Mouse (Mus musculus) CH12.LX (cell line): ENCODE results near the gene Gm44965. TPM values are rescaled to one million over a fixed set of nuclear protein-coding genes. Genes with fewer than 3 reads are reported as not detected.

Experiments
- DNase-seq: peaks from one replicate; pipeline ENCODE4 v3.0.0-alpha.2; 2013; ENCODE audit errors: extremely low read depth
- H3K27ac ChIP-seq: 2 replicates; pipeline ENCODE4 v1.5.1; 2012; ENCODE audit warnings: low read depth, mild to moderate bottlenecking, control low read depth, moderate library complexity; ENCODE audit not compliant: insufficient read depth
- H3K27me3 ChIP-seq: replicated peaks from 2 replicates; pipeline ENCODE3; 2012; ENCODE audit warnings: inconsistent platforms
- H3K36me3 ChIP-seq, 2 experiments: replicated peaks in 1 of 2; 2 replicates each; pipeline versions ENCODE3 to v1.6.1; 2012; ENCODE audit warnings: inconsistent platforms in 1 of 2, low read length in 1 of 2, mild to moderate bottlenecking in 1 of 2, mixed read lengths in 1 of 2, moderate library complexity in 1 of 2; ENCODE audit not compliant: control insufficient read depth in 1 of 2, insufficient read depth in 1 of 2
- H3K4me1 ChIP-seq, 2 experiments: 2 replicates each; pipeline ENCODE4 v1.6.1; 2012; ENCODE audit warnings: inconsistent platforms in 1 of 2, moderate library complexity in 1 of 2; ENCODE audit not compliant: insufficient read depth in 2 of 2, control insufficient read depth in 1 of 2
- H3K4me2 ChIP-seq: 2 replicates; pipeline ENCODE4 v1.6.1; 2012; ENCODE audit warnings: low read depth, mild to moderate bottlenecking, control low read depth; ENCODE audit not compliant: poor library complexity, insufficient read depth, severe bottlenecking
- H3K4me3 ChIP-seq, 3 experiments: fragments of 150-350 bp in 1 of 3; sonication (generic) in 1 of 3; replicated peaks in 1 of 3; 2 replicates each; pipeline versions ENCODE3 to v1.5.1; 2011 to 2012; ENCODE audit warnings: low read depth in 2 of 3, low read length in 2 of 3, mild to moderate bottlenecking in 2 of 3, moderate library complexity in 2 of 3, control low read depth in 1 of 3, improper control_type of control experiment in 1 of 3, inconsistent platforms in 1 of 3, mixed read lengths in 1 of 3; ENCODE audit not compliant: poor library complexity in 1 of 3
- H3K79me2 ChIP-seq: replicated peaks from 2 replicates; pipeline ENCODE4 v1.6.1; 2012; ENCODE audit warnings: mild to moderate bottlenecking, moderate library complexity; ENCODE audit not compliant: control insufficient read depth, poor library complexity, insufficient read depth, severe bottlenecking; ENCODE audit errors: extremely low read depth
- H3K9ac ChIP-seq: 2 replicates; pipeline ENCODE4 v1.6.1; 2012; ENCODE audit warnings: low read depth, mild to moderate bottlenecking, control low read depth, moderate library complexity; ENCODE audit not compliant: insufficient read depth
- H3K9me3 ChIP-seq: replicated peaks from 2 replicates; pipeline ENCODE3; 2012; ENCODE audit warnings: low read length, inconsistent platforms, mixed read lengths
- CTCF ChIP-seq, 2 experiments: IDR thresholded peaks in 1 of 2; conservative IDR thresholded peaks in 1 of 2; 2 replicates each; pipeline ENCODE4 v1.5.1; 2011 to 2012; ENCODE audit warnings: low read depth in 2 of 2, low read length in 2 of 2, improper control_type of control experiment in 1 of 2, inconsistent platforms in 1 of 2, mild to moderate bottlenecking in 1 of 2, moderate library complexity in 1 of 2
- E2F4 ChIP-seq: IDR thresholded peaks from 2 replicates; pipeline ENCODE4 v1.6.1; 2011; ENCODE audit warnings: low read depth, low read length, improper control_type of control experiment; ENCODE audit not compliant: insufficient replicate concordance
- ELF1 ChIP-seq: IDR thresholded peaks from 2 replicates; pipeline ENCODE4 v1.6.1; 2014; ENCODE audit warnings: low read depth, mild to moderate bottlenecking, inconsistent platforms, low read length, improper control_type of control experiment
- ETS1 ChIP-seq: conservative IDR thresholded peaks from 2 replicates; pipeline ENCODE4 v1.6.1; 2012; ENCODE audit warnings: low read depth, mild to moderate bottlenecking, inconsistent platforms, low read length, improper control_type of control experiment, moderate library complexity
- HCFC1 ChIP-seq: IDR thresholded peaks from 2 replicates; pipeline ENCODE4 v1.6.1; 2012; ENCODE audit warnings: low read depth, mild to moderate bottlenecking, inconsistent platforms, low read length, improper control_type of control experiment
- IRF4 ChIP-seq: IDR thresholded peaks from 2 replicates; pipeline ENCODE4 v1.6.1; 2014; ENCODE audit warnings: low read depth, mild to moderate bottlenecking, inconsistent platforms, low read length, improper control_type of control experiment
- JUND ChIP-seq: conservative IDR thresholded peaks from 2 replicates; pipeline ENCODE4 v1.6.1; 2011; ENCODE audit warnings: low read depth, low read length, improper control_type of control experiment
- KAT2A ChIP-seq: IDR thresholded peaks from 2 replicates; pipeline ENCODE4 v1.6.1; 2012; ENCODE audit warnings: low read length, improper control_type of control experiment, inconsistent platforms; ENCODE audit not compliant: insufficient replicate concordance
- MAFK ChIP-seq: IDR thresholded peaks from 2 replicates; pipeline ENCODE4 v1.6.1; 2011; ENCODE audit warnings: low read length, improper control_type of control experiment; ENCODE audit not compliant: insufficient replicate concordance
- MEF2A ChIP-seq: IDR thresholded peaks from 2 replicates; pipeline ENCODE4 v1.6.1; 2014; ENCODE audit warnings: low read depth, mild to moderate bottlenecking, inconsistent platforms, low read length, improper control_type of control experiment, borderline replicate concordance
- MXI1 ChIP-seq: IDR thresholded peaks from 2 replicates; pipeline ENCODE4 v1.6.1; 2011; ENCODE audit warnings: mild to moderate bottlenecking, low read depth, low read length, improper control_type of control experiment
- MYC ChIP-seq: IDR thresholded peaks from 2 replicates; pipeline ENCODE4 v1.6.1; 2011; ENCODE audit warnings: low read depth, mild to moderate bottlenecking, improper control_type of control experiment, low read length
- NELFE ChIP-seq: IDR thresholded peaks from 2 replicates; pipeline ENCODE4 v1.6.1; 2011; ENCODE audit warnings: low read depth, low read length, improper control_type of control experiment
- NRF1 ChIP-seq: IDR thresholded peaks from 2 replicates; pipeline ENCODE4 v1.6.1; 2014; ENCODE audit warnings: low read depth, mild to moderate bottlenecking, inconsistent platforms, low read length, improper control_type of control experiment, moderate library complexity
- PAX5 ChIP-seq: IDR thresholded peaks from 2 replicates; pipeline ENCODE4 v1.6.1; 2012; ENCODE audit warnings: low read length, inconsistent platforms, mixed read lengths
- POLR2AphosphoS2 ChIP-seq: IDR thresholded peaks from 2 replicates; pipeline ENCODE4 v1.6.1; 2011; ENCODE audit warnings: low read depth, low read length, improper control_type of control experiment
- RAD21 ChIP-seq: IDR thresholded peaks from 2 replicates; pipeline ENCODE4 v1.6.1; 2011; ENCODE audit warnings: low read depth, mild to moderate bottlenecking, low read length, improper control_type of control experiment, moderate library complexity
- SMC3 ChIP-seq: IDR thresholded peaks from 2 replicates; pipeline ENCODE4 v1.6.1; 2011; ENCODE audit warnings: low read depth, low read length, improper control_type of control experiment
- TBP ChIP-seq: conservative IDR thresholded peaks from 2 replicates; pipeline ENCODE4 v1.6.1; 2011; ENCODE audit warnings: low read depth, low read length, improper control_type of control experiment
- TCF12 ChIP-seq: IDR thresholded peaks from 2 replicates; pipeline ENCODE4 v1.6.1; 2014; ENCODE audit warnings: low read depth, mild to moderate bottlenecking, inconsistent platforms, low read length, improper control_type of control experiment
- USF1 ChIP-seq: IDR thresholded peaks from 2 replicates; pipeline ENCODE4 v1.6.1; 2014; ENCODE audit warnings: low read depth, mild to moderate bottlenecking, inconsistent platforms, low read length, improper control_type of control experiment
- USF2 ChIP-seq: conservative IDR thresholded peaks from 2 replicates; pipeline ENCODE4 v1.6.1; 2011; ENCODE audit warnings: low read depth, low read length, improper control_type of control experiment
- ZC3H11A ChIP-seq: IDR thresholded peaks from 2 replicates; pipeline ENCODE4 v1.6.1; 2012; ENCODE audit warnings: low read depth, mild to moderate bottlenecking, inconsistent platforms, low read length, improper control_type of control experiment
- ZKSCAN1 ChIP-seq: IDR thresholded peaks from 2 replicates; pipeline ENCODE4 v1.6.1; 2012; ENCODE audit warnings: low read depth, inconsistent platforms, low read length, improper control_type of control experiment, borderline replicate concordance
- ZNF384 ChIP-seq: IDR thresholded peaks from 2 replicates; pipeline ENCODE4 v1.6.1; 2012; ENCODE audit warnings: low read depth, low read length, improper control_type of control experiment, inconsistent platforms
- dilution Hi-C: fragments of 300-500 bp; cut with MboI; formaldehyde crosslinking; loops from 2 replicates; pipeline ENCODE4 v1.14.3; 2020; ENCODE audit warnings: low sequenced_read_pairs; ENCODE audit not compliant: extremely low pct_unique_long_range_greater_than_20kb, extremely low pct_ligation_motif_present
- in situ Hi-C: fragments of 300-500 bp; cut with MboI; formaldehyde crosslinking; loops from 3 replicates; pipeline ENCODE4 v1.14.3; 2019; ENCODE audit warnings: low sequenced_read_pairs, low pct_ligation_motif_present, low pct_unique_long_range_greater_than_20kb, mixed read lengths
- polyA plus RNA-seq: library from polyadenylated mRNA; unstranded; fragments of >175 nt; gene quantifications from 2 replicates; pipeline ENCODE4 v1.2.1, GENCODE M21; 2012; ENCODE audit warnings: low read depth; ENCODE audit not compliant: insufficient read length
- total RNA-seq, 2 experiments: library from RNA; depleted of rRNA; stranded (reverse); fragments of 300-350 nt in 1 of 2; fragments of >200 nt in 1 of 2; gene quantifications; 2 replicates each; pipeline ENCODE4 v1.2.3; 2012 to 2014

The Gm44965 gene
- total and polyA plus RNA-seq, 3 experiments: not detected

GRCm38 (mm10) chr6:48595278-48595677 lies 1.5 kb downstream of the Gm44965 start:
- peaks cover 3% of the 10 kb centered on the region for H3K9me3 ChIP-seq
- H3K27me3 ChIP-seq: no peaks in the 10 kb centered on the region
- dilution Hi-C loops: no loop called here
- peaks cover 3 to 27% of the 10 kb centered on the region in 2 experiments; a peak in 3 of 4 replicates for H3K4me1 ChIP-seq
- no peak overlapping the region for H3K9ac ChIP-seq
- DNase-seq: no peak
- H3K79me2 ChIP-seq: peaks cover 23% of the 10 kb centered on the region
- H3K36me3 ChIP-seq: peaks cover 27 to 48% of the 10 kb centered on the region in 2 experiments
- H3K4me3 ChIP-seq: no peak overlapping the region
- no peak for TF ChIP-seq TCF12
- TF ChIP-seq TBP: no peak
- no peak for TF ChIP-seq RAD21
- no peak for TF ChIP-seq MEF2A
- TF ChIP-seq MAFK: no peak
- no peak for TF ChIP-seq NELFE
- TF ChIP-seq ZNF384: no peak
- no peak for TF ChIP-seq ZKSCAN1
- no peak for TF ChIP-seq USF2
- no peak for TF ChIP-seq MXI1
- TF ChIP-seq E2F4: no peak
- TF ChIP-seq PAX5: no peak
- TF ChIP-seq KAT2A: no peak
- TF ChIP-seq NRF1: no peak
- TF ChIP-seq IRF4: no peak
- no peak for TF ChIP-seq USF1
- TF ChIP-seq ETS1: no peak
- TF ChIP-seq MYC: no peak
- TF ChIP-seq, all 38 proteins: peak for 0
- in situ Hi-C loops: no loop called here
- H3K27ac ChIP-seq: no peak overlapping the region
- H3K4me2 ChIP-seq: peak overlapping the region; percentile 64

- Histone ChIP-seq H3K9me3 (peaks cover 3% of the 10 kb centered on the region), H3K27me3 (no peaks in the 10 kb centered on the region), H3K36me3 (peaks cover 27 to 49% of the 10 kb centered on the region in 2 experiments), H3K79me2 (peaks cover 23% of the 10 kb centered on the region), H3K4me1 (peaks cover 3 to 37% of the 10 kb centered on the region in 2 experiments; a peak in 3 of 4 replicates), H3K27ac (no peak overlapping the region), H3K4me2 (no peak overlapping the region), H3K9ac (no peak overlapping the region), H3K4me3 (no peak overlapping the region)
- in situ Hi-C loops (no loop called here), dilution Hi-C loops (no loop called here)
- TF ChIP-seq MAFK: no peak
- TF ChIP-seq SMC3: no peak
- TF ChIP-seq POLR2AphosphoS2: no peak
- no peak for TF ChIP-seq ELF1
- no peak for TF ChIP-seq E2F4
- TF ChIP-seq ZC3H11A: no peak
- no peak for TF ChIP-seq MEF2A
- TF ChIP-seq JUND: no peak
- TF ChIP-seq MYC: no peak
- no peak for TF ChIP-seq USF2
- no peak for TF ChIP-seq NRF1
- TF ChIP-seq ETS1: no peak
- TF ChIP-seq CTCF (conservative IDR thresholded peaks at IDR 0.05 in 1 of 2, IDR thresholded peaks at IDR 0.05 in 1 of 2; ENCODE audit: low read depth in 2 of 2, low read length in 2 of 2): no peak
- TF ChIP-seq HCFC1: no peak
- no peak for DNase-seq
Measured at GRCm38 (mm10) chr6:48596545-48597232, 2.9 kb downstream of the Gm44965 start.
